Mouse (Mus musculus): Measurements from ENCODE around the gene Uqcr10. TPM values are rescaled to one million over a fixed set of nuclear protein-coding genes. Genes with fewer than 3 reads are reported as not detected.
A peak's percentile ranks its signal among the peaks of the same experiment; 100 is the strongest.
"Not testable (repeated sequence)": the region's sequence is repeated elsewhere in the genome, so short reads cannot be mapped to it uniquely, and the experiment has no call there.

Gene Uqcr10
- polyA plus RNA-seq, 1 experiment from 2014 or later, result 517 TPM

DNA sequence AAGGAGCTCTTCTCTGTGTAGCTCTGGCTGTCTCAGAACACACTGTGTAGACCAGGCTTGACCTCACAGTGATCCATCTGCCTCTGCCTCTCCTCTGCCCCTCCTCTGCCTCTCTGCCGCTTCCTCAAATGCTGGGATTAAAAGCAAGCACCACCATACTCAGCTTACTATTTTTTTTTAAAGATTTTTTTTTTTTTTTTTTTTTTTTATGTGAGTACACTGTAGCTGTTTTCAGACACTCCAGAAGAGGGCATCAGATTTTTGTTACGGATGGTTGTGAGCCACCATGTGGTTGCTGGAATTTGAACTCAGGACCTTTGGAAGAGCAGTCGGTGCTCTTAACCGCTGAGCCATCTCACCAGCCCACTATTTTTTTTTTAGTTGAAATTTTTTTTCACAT lies 6.0 kb upstream of the Uqcr10 start:
- H3K27me3 ChIP-seq; H3K4me3 ChIP-seq; H3K36me3 ChIP-seq; H3K9me3 ChIP-seq (replicated peaks); H3K27ac ChIP-seq; H3K9ac ChIP-seq; ATAC-seq (ENCODE audit: low FRiP score); H3K4me2 ChIP-seq (replicated peaks); H3K4me1 ChIP-seq: not testable (repeated sequence)
- WGBS, result 90% methylated on average over 4 of the region's 4 CpGs

DNA sequence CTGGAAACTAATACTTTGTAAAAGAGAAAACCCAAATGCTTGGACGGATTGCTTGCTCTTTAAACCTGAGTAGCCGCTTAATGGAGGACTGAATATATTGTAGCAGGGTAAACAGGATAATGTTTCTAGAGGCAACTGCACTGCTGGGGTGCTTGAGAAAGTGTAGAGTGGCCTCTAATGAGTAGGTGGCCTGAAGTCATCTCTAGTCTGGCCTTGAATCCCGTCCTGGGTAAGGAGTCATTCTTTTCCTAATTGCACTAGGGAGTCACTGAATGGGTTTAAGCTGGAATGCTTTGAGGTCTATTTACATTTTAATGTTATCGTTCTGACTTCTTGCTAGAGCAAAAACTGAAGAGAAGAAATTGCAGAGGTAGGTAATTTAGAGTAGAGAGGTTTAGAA lies 1.0 kb upstream of the Uqcr10 start:
- H3K27ac ChIP-seq, result no peak overlapping the region

DNA sequence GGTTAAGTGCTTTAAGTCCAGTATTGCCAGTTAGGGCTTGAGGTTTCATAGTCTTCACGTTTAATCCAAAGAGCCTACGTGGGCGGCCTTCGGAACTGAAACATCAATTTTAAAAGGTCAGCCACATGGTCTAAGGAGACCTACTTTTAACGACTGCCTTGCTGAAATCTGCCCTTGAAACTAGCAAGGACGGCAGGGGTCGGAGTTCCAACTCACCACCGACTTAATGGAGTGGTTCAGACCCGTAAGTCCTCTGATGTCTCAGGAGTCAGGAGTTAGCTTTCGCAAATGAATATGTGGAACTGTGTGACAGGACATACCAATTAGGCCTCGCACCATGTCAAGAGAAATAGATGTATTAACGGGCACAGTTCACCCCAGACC lies 462 bp downstream of the Uqcr10 start:
- Histone ChIP-seq H3K4me1 (peaks cover 16% of the 10 kb centered on the region), H3K4me2 (replicated peaks) (peak overlapping the region; percentile 90), H3K27ac (peak overlapping the region; percentile 46; the same call in 1 of the 2 replicates), H3K4me3 (peak overlapping the region; percentile 79), H3K27me3 (no peaks in the 10 kb centered on the region), H3K9me3 (replicated peaks) (no peaks in the 10 kb centered on the region), H3K36me3 (peaks cover 19% of the 10 kb centered on the region), H3K9ac (peak overlapping the region; percentile 76)
- 7% methylated on average over 12 of the region's 12 CpGs for WGBS
- ATAC-seq (ENCODE audit: low FRiP score), result peak; percentile 20; the same call in 1 of the 2 replicates

More for the DNA sequence above, 1.0 kb upstream of the Uqcr10 start:
- H3K4me1 ChIP-seq, result peaks cover 16% of the 10 kb centered on the region
- ATAC-seq (ENCODE audit: low FRiP score), result no peak
- 9% methylated on average over 4 of the region's 4 CpGs for WGBS
- H3K9me3 ChIP-seq (replicated peaks), result no peaks in the 10 kb centered on the region
- H3K27me3 ChIP-seq, result no peaks in the 10 kb centered on the region
- peak overlapping the region; percentile 90 for H3K4me2 ChIP-seq (replicated peaks)
- peak overlapping the region; percentile 56 for H3K9ac ChIP-seq
- peak overlapping the region; percentile 79 for H3K4me3 ChIP-seq
- peaks cover 14% of the 10 kb centered on the region for H3K36me3 ChIP-seq

DNA sequence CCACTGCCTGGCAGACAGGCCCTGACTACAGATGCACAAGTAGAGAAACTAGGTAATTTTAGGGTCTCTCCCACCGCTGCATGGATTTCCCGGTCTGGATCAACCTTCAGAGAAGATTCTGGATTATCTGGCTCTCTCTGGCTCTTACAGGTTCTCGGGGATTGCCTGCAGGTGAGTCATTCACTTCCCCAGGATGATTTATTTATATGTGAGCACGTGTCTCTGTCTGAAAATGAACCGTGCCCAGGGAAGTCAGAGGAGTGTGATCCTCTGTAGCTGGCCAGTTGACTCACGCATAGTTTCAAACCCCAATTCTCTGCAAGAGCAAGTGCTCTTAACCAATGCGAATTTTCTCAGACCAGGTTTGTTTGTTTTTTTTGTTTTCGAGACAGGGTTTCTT lies 3.4 kb downstream of the Uqcr10 start:
- Histone ChIP-seq H3K4me1 (peaks cover 16% of the 10 kb centered on the region), H3K9ac (no peak overlapping the region), H3K27me3 (no peaks in the 10 kb centered on the region), H3K4me2 (replicated peaks) (no peak overlapping the region), H3K27ac (no peak overlapping the region), H3K4me3 (no peak overlapping the region), H3K36me3 (peaks cover 19% of the 10 kb centered on the region), H3K9me3 (replicated peaks) (no peaks in the 10 kb centered on the region; the same call in 1 of the 2 replicates)
- WGBS, result 84% methylated on average over 8 of the region's 8 CpGs
- ATAC-seq (ENCODE audit: low FRiP score), result no peak

DNA sequence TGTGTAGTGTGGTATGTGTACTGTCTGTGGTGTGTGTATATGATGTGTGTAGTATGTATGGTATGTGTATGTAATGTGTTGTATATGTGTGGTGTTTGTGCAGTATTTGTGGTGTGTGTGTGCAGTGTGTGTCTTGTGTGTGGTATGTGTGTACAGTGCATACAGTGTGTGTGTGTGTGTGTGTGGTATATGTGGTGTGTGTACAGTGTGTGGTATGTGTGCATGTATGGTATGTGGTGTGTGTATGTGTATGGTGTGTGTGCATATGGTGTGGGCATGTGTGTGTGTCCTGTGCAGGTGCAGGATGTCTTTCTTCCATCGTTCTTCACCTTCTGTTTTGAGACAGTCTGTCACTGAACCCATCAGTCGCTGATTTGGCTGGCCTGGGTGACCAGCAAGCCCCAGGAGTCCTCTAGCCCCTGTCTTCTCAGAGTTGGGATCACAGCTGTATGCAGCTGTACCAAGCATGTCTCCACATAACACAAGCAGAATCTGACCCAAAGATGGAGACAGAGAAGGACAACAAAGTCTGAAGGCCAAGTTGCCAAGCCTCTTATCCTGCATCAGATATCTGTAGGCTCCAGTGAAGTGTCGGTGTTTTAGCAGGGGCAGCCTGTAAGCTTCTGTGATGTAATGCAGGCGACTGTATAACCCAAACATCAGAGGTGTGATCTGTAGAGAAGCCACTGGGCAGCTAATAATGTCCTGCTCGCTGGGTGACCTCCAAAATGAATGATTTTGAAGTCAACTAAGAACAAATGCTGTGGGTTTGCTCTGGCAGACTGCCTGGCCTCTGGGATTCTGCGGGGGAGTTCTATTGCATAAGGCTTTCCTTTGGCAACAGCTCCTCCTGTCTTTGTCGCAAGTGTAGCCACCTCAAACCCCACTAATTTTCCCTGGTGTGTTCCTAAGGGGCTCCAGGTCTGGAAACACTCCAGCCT lies 6.8 kb downstream of the Uqcr10 start:
- Histone ChIP-seq H3K27me3 (no peaks in the 10 kb centered on the region), H3K4me3 (no peak overlapping the region), H3K36me3 (peaks cover 19% of the 10 kb centered on the region), H3K9ac (no peak overlapping the region), H3K27ac (no peak overlapping the region), H3K9me3 (replicated peaks) (peaks cover 5% of the 10 kb centered on the region), H3K4me1 (no peaks in the 10 kb centered on the region), H3K4me2 (replicated peaks) (no peak overlapping the region)
- no peak for ATAC-seq (ENCODE audit: low FRiP score)
- 63% methylated on average over 7 of the region's 7 CpGs for WGBS

DNA sequence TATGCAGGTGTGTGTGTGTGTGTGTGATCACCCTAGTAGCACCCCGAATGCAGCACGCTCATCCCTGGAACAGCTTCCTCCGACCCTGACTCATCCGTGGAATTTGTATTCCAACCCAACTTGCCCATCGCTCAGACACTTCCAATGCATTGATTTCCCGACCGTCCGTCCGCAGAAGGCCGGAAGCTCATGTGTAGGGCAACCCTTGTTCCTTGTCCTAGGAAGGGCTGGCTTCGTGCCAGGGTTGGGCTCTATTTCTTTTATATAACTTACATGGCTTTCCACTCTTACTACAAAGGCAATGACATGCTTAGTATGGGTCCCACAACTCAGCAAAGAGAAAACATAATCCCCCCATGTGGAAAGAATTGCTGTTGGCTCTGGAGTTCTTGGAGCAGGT lies 12.0 kb downstream of the Uqcr10 start:
- Histone ChIP-seq H3K9ac (no peak overlapping the region), H3K9me3 (replicated peaks) (peaks cover 5% of the 10 kb centered on the region; the same call in 1 of the 2 replicates), H3K4me1 (no peaks in the 10 kb centered on the region), H3K4me2 (replicated peaks) (no peak overlapping the region), H3K4me3 (no peak overlapping the region), H3K27ac (no peak overlapping the region), H3K36me3 (no peaks in the 10 kb centered on the region), H3K27me3 (no peaks in the 10 kb centered on the region)
- no peak for ATAC-seq (ENCODE audit: low FRiP score)
- 88% methylated on average over 11 of the region's 11 CpGs for WGBS

DNA sequence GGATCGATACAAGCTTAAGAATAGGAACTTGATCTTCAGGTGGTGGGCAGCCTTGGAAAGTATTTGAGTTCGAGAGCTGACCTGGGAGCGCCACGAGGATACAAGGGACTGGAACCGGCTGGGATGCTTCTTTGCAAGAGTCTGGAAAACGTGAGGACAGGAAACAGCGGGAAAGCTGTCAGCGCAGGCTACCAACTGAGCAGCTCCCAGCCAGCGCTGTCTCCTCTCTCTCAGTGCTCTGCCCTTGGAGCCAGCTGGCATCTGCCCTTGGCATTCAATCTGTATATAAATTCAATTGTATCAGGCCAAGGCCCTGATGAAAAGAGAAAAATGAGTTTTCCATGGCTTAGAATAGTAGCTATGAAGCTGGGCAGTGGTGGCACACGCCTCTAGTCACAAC lies 12.9 kb downstream of the Uqcr10 start:
- H3K36me3 ChIP-seq, result no peaks in the 10 kb centered on the region
- no peak overlapping the region for H3K4me2 ChIP-seq (replicated peaks)
- no peaks in the 10 kb centered on the region for H3K27me3 ChIP-seq
- no peaks in the 10 kb centered on the region for H3K4me1 ChIP-seq
- H3K9me3 ChIP-seq (replicated peaks), result peaks cover 5% of the 10 kb centered on the region; the same call in 1 of the 2 replicates
- no peak overlapping the region for H3K4me3 ChIP-seq
- WGBS, result 64% methylated on average over 10 of the region's 10 CpGs
- no peak overlapping the region for H3K27ac ChIP-seq
- ATAC-seq (ENCODE audit: low FRiP score), result no peak
- no peak overlapping the region for H3K9ac ChIP-seq

DNA sequence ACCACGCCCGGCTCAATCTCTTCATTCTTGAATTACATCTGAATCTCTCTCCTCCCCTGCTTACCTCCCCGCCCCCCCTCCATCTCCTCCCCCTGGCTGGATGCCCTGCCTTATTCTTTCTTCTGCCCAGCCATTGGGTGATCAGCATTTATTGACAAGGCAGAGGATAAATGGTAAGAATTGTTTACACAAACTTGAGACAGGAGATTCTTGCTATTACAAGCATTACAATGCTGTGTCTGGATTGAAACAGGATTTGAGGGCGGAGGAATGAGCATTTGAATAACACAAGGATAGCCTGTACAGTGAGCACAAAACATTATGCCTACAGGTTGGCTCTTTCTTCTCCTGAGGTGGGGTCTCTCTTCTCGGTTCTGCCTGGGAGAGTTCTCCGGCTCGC lies 13.8 kb downstream of the Uqcr10 start:
- Histone ChIP-seq H3K9ac (no peak overlapping the region), H3K27me3 (no peaks in the 10 kb centered on the region), H3K9me3 (replicated peaks) (peaks cover 5% of the 10 kb centered on the region; the same call in 1 of the 2 replicates), H3K4me2 (replicated peaks) (no peak overlapping the region), H3K4me1 (no peaks in the 10 kb centered on the region), H3K36me3 (no peaks in the 10 kb centered on the region), H3K27ac (no peak overlapping the region), H3K4me3 (no peak overlapping the region)
- ATAC-seq (ENCODE audit: low FRiP score), result no peak
- 83% methylated on average over 7 of the region's 7 CpGs for WGBS

DNA sequence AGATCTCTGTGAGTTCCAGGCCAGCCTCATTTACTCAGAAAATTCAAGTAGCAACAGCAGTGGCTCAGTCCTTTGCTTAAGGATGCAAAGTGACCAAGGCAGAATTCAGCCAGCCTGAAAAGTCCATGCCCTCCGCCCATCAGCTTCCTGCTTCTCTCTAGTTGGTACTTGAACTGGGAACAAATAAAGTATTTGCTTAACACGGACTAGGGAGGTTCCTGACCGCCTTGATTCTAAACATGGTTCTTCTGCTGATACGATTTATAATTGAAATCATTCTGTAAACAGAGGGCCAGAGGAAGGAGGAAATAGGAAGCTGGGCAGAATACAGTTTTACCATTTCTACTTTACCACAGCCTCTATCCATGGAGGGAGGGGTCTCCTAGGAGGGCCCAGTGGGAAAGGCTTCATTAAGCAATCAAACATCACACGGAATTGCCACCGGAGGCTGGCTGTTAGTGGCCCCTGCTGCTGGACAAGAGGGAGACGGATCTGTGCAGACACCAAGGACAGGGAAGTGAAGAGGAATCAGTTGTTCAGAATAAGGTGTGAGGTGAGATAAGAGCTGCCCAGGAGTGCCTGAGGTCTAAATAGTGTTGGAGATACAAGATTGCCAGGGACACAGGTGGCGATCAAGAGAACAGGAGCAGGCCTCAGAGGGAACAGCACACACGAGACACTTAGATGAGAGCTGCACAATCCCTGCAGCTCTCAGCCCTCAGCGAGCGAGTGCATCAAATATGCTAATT lies 15.3 kb downstream of the Uqcr10 start:
- Histone ChIP-seq H3K9ac (no peak overlapping the region), H3K4me2 (replicated peaks) (no peak overlapping the region), H3K36me3 (0 out of 2 replicates have a peak, but pooled peaks cover 5% of the 10 kb centered on the region), H3K9me3 (replicated peaks) (no peaks in the 10 kb centered on the region), H3K4me1 (no peaks in the 10 kb centered on the region), H3K27me3 (no peaks in the 10 kb centered on the region), H3K27ac (no peak overlapping the region), H3K4me3 (no peak overlapping the region)
- no peak for ATAC-seq (ENCODE audit: low FRiP score)
- 61% methylated on average over 11 of the region's 11 CpGs for WGBS

DNA sequence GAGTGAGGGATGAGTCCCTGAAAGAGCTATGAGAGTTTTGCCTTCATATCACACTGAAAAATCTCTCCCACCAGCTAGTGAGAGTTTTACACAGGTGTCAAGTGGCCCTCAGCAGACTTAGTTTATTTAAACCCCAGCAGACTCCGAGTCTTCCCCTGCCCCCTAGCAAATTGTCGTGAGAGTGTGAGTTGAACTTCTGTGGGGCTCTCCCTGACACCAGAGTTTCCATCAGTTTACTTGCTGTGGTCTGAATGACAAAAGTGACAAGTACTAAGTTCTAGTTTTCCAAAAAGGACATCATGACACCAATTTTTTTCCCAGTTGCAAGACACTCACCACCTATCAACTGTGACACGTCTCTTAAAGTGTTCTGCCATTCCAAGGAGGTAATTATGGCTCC lies 16.3 kb downstream of the Uqcr10 start:
- no peak overlapping the region for H3K9ac ChIP-seq
- WGBS, result 69% methylated on average over 3 of the region's 3 CpGs

DNA sequence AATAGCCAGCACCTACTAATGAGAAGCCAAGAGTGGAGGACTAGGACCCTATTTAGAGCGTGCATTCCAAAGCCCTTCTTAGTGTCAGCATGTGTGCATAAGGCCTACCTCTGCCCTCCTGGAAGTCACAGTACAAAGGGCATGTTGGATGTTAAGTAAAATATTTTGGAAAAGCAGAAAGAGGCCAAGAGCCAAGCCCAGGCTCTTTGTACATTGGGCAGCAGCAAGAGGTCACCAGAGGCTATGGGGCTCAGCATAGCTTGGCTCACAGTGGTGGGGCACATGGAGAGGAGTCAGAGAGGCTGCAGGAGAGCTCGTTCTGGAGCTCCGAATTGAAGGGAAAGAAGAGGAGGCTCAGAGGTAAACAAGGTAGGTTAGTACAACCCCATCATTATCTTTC lies 17.1 kb downstream of the Uqcr10 start:
- WGBS, result 75% methylated on average over 3 of the region's 3 CpGs
- H3K9ac ChIP-seq, result no peak overlapping the region
- no peaks in the 10 kb centered on the region for H3K27me3 ChIP-seq
- no peak overlapping the region for H3K4me3 ChIP-seq
- H3K4me2 ChIP-seq (replicated peaks), result no peak overlapping the region
- no peak for ATAC-seq (ENCODE audit: low FRiP score)
- H3K4me1 ChIP-seq, result no peaks in the 10 kb centered on the region
- H3K9me3 ChIP-seq (replicated peaks), result no peaks in the 10 kb centered on the region
- no peak overlapping the region for H3K27ac ChIP-seq
- peaks cover 23% of the 10 kb centered on the region for H3K36me3 ChIP-seq

More for the DNA sequence above, 16.3 kb downstream of the Uqcr10 start:
- H3K9me3 ChIP-seq (replicated peaks), result no peaks in the 10 kb centered on the region
- no peaks in the 10 kb centered on the region for H3K4me1 ChIP-seq
- no peak overlapping the region for H3K4me2 ChIP-seq (replicated peaks)
- no peak overlapping the region for H3K27ac ChIP-seq
- no peak overlapping the region for H3K4me3 ChIP-seq
- H3K36me3 ChIP-seq, result peaks cover 14% of the 10 kb centered on the region
- no peaks in the 10 kb centered on the region for H3K27me3 ChIP-seq
- no peak for ATAC-seq (ENCODE audit: low FRiP score)

DNA sequence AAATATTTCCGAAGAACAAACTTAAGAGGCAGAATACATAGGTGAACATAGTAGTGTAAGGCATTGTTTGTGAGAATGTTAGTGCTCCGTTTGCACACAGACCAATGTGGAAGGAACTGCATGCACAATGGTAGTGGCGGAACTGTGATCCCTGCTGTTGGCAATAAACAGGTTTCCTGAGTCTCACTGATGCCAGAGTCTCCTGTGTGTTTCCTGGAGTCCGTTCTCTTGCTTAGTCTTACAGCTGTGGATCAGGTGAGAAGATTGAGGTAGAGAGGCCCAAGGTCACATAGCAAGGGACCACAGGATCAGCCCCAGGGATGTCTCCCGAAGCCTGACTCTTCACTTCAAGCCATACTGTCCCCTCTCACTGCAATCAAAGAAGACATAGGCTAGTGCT lies 18.6 kb downstream of the Uqcr10 start:
- Histone ChIP-seq H3K27me3 (no peaks in the 10 kb centered on the region), H3K36me3 (peaks cover 37% of the 10 kb centered on the region), H3K4me1 (no peaks in the 10 kb centered on the region), H3K9ac (no peak overlapping the region), H3K27ac (no peak overlapping the region), H3K4me3 (no peak overlapping the region), H3K4me2 (replicated peaks) (no peak overlapping the region), H3K9me3 (replicated peaks) (no peaks in the 10 kb centered on the region)
- 84% methylated on average over 5 of the region's 5 CpGs for WGBS
- no peak for ATAC-seq (ENCODE audit: low FRiP score)

Data from hindbrain, embryonic 12.5 days (tissue).